Mouse (Mus musculus) heart, postnatal 10 days (tissue): ENCODE measurements around the gene Arhgef11. TPM values are rescaled to one million over a fixed set of nuclear protein-coding genes. Genes with fewer than 3 reads are reported as not detected.
A peak's percentile ranks its signal among the peaks of the same experiment; 100 is the strongest.

Experiments
- DNase-seq, 2 experiments: peaks; one replicate each; pipeline ENCODE4 v3.0.0; 2021
- intact Hi-C: fragments of 180-260 bp; cut with DNase I; formaldehyde crosslinking; loops from one replicate; pipeline ENCODE4 v1.15.1; 2025
- total RNA-seq, 2 experiments: library from RNA; stranded (reverse); gene quantifications; 2 replicates each; pipeline ENCODE4 v1.2.3; 2021

Arhgef11 gene
- total RNA-seq, 2 experiments from 2014 or later: 23.0 to 23.1 TPM

GRCm38 (mm10) chr3:87755964-87756363, 138.6 kb downstream of the Arhgef11 start:
- intact Hi-C loops: loop anchor here (1.0 kb wide), 2 partner anchors 13 to 61 kb away; no protein-coding TSS in a partner anchor

GRCm38 (mm10) chr3:87756488-87756887, 139.1 kb downstream of the Arhgef11 start:
- DNase-seq: no peak
- intact Hi-C loops: loop anchor here (1.0 kb wide), 2 partner anchors 13 to 61 kb away; no protein-coding TSS in a partner anchor

More at GRCm38 (mm10) chr3:87755964-87756363, 138.6 kb downstream of the Arhgef11 start:
- peak; percentile 89 to 93 for DNase-seq

- DNase-seq: no peak
- intact Hi-C loops: no loop called here
Observed at GRCm38 (mm10) chr3:87758641-87759040, 141.3 kb downstream of the Arhgef11 start.

GRCm38 (mm10) chr3:87761408-87762375, 144.3 kb downstream of the Arhgef11 start:
- intact Hi-C loops: no loop called here
- DNase-seq: no peak

GRCm38 (mm10) chr3:87763202-87763601, 145.8 kb downstream of the Arhgef11 start:
- intact Hi-C loops: no loop called here
- DNase-seq: no peak

GRCm38 (mm10) chr3:87763683-87764289, 146.4 kb downstream of the Arhgef11 start:
- peak; percentile 90 for DNase-seq
- intact Hi-C loops: no loop called here

- intact Hi-C loops: no loop called here
- peak; percentile 36 to 62 for DNase-seq
Observed at GRCm38 (mm10) chr3:87764506-87764905, 147.1 kb downstream of the Arhgef11 start.

- peak; percentile 57 to 62 for DNase-seq
- intact Hi-C loops: no loop called here
Observed at GRCm38 (mm10) chr3:87765091-87765490, 147.7 kb downstream of the Arhgef11 start.

GRCm38 (mm10) chr3:87765631-87766283, 148.4 kb downstream of the Arhgef11 start:
- DNase-seq: peak; percentile 40 to 45
- intact Hi-C loops: no loop called here

- intact Hi-C loops: no loop called here
- DNase-seq: no peak
Observed at GRCm38 (mm10) chr3:87766284-87766667, 148.9 kb downstream of the Arhgef11 start.

- intact Hi-C loops: loop anchor here (2.0 kb wide), 1 partner anchor 259 kb away; no protein-coding TSS in a partner anchor
- peak; percentile 55 to 66 for DNase-seq
Observed at GRCm38 (mm10) chr3:87767764-87768163, 150.4 kb downstream of the Arhgef11 start.

GRCm38 (mm10) chr3:87768431-87768830, 151.1 kb downstream of the Arhgef11 start:
- DNase-seq: no peak
- intact Hi-C loops: loop anchor here (2.0 kb wide), 1 partner anchor 260 kb away; no protein-coding TSS in a partner anchor

GRCm38 (mm10) chr3:87768844-87769243, 151.5 kb downstream of the Arhgef11 start:
- DNase-seq: peak; percentile 90 to 92
- intact Hi-C loops: loop anchor here (1.0 to 2.0 kb wide), 3 partner anchors 13 to 260 kb away; no protein-coding TSS in a partner anchor

GRCm38 (mm10) chr3:87769506-87769905, 152.1 kb downstream of the Arhgef11 start:
- intact Hi-C loops: loop anchor here (1.0 to 2.0 kb wide), 3 partner anchors 13 to 261 kb away; no protein-coding TSS in a partner anchor
- no peak for DNase-seq

GRCm38 (mm10) chr3:87770280-87770679, 152.9 kb downstream of the Arhgef11 start:
- intact Hi-C loops: loop anchor here (1.0 to 2.0 kb wide), 2 partner anchors 46 to 89 kb away; no protein-coding TSS in a partner anchor
- DNase-seq: peak; percentile 61 to 73

GRCm38 (mm10) chr3:87771088-87771487, 153.7 kb downstream of the Arhgef11 start:
- no peak for DNase-seq
- intact Hi-C loops: loop anchor here (2.0 kb wide), 1 partner anchor 88 kb away; no protein-coding TSS in a partner anchor

- no peak for DNase-seq
- intact Hi-C loops: no loop called here
Observed at GRCm38 (mm10) chr3:87778283-87778682, 160.9 kb downstream of the Arhgef11 start.

GRCm38 (mm10) chr3:87779086-87779485, 161.7 kb downstream of the Arhgef11 start:
- DNase-seq: no peak
- intact Hi-C loops: no loop called here

- intact Hi-C loops: no loop called here
- no peak for DNase-seq
Observed at GRCm38 (mm10) chr3:87783282-87784023, 166.1 kb downstream of the Arhgef11 start.

GRCm38 (mm10) chr3:87785156-87785555, 167.8 kb downstream of the Arhgef11 start:
- no peak for DNase-seq
- intact Hi-C loops: no loop called here
